Comparison of ENCODE assay signal across 8 mouse cellular contexts in the genomic region with DNA sequence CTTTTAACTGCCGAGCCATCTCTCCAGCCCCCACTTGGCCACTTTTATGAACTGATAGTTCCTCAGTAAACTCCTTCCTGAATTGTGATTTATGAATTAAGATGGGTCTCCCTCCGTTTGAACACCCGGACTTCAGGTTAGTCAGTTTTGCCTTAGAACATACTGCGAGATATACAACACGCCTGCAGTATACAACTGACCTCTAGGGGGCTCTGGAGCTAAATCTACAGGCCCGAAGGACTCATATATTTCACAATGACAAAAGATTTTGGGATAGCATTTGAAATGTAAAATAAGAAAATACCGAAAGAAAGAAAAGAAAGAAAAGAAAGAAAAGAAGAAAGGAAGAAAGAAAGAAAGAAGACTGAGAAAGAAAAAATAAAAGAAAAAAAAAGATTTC. TPM values are rescaled to one million over a fixed set of nuclear protein-coding genes. Genes with fewer than 3 reads are reported as not detected.
DNase-seq lines count a peak whose midpoint lies in the region; ATAC-seq and TF ChIP-seq lines count a peak whose summit lies in the region.

No protein-coding gene starts in this region.

- WGBS in embryonic facial prominence, embryonic 14.5 days: 46% methylated on average over 7 of the region's 7 CpGs

- no peaks in the 10 kb centered on the region for H3K9me3 ChIP-seq in embryonic facial prominence, embryonic 14.5 days (ENCODE audit: control insufficient read depth, low read length)

- peak; percentile 70 for DNase-seq in gastrocnemius, adult 18-20 months (ENCODE audit: low spot score)
- no peak for DNase-seq in gastrocnemius, postnatal 25 days
- peak; percentile 89 for DNase-seq in B cell, adult 2 months
- peak; percentile 61 for DNase-seq in adrenal gland, postnatal 25 days
- DNase-seq in embryonic facial prominence, embryonic 14.5 days (ENCODE audit: low spot score): peak; percentile 41
- peak; percentile 45 to 78 for DNase-seq in layer of hippocampus, adult 2 months (ENCODE audit: low spot score in 2 of 2)
- peak; percentile 95 for DNase-seq in lung, postnatal 36 days
- peak; percentile 21 for DNase-seq in telencephalon, adult 2 months (ENCODE audit: low read depth, low spot score)

- no peak for ATAC-seq in embryonic facial prominence, embryonic 14.5 days (ENCODE audit: low read depth)

- no peaks in the 10 kb centered on the region for H3K36me3 ChIP-seq in embryonic facial prominence, embryonic 14.5 days (ENCODE audit: control insufficient read depth, insufficient read depth, low read length)

- no peak overlapping the region for H3K27ac ChIP-seq in embryonic facial prominence, embryonic 14.5 days (replicated peaks; ENCODE audit: low read depth, low read length)
- no peak overlapping the region for H3K27ac ChIP-seq in layer of hippocampus, adult 2 months

- H3K4me2 ChIP-seq in embryonic facial prominence, embryonic 14.5 days (ENCODE audit: low read depth, low read length): no peak overlapping the region

- H3K4me3 ChIP-seq in embryonic facial prominence, embryonic 14.5 days (ENCODE audit: low read depth, low read length): no peak overlapping the region
- H3K4me3 ChIP-seq in layer of hippocampus, adult 2 months: no peak overlapping the region

- peak; percentile 90 for TF ChIP-seq CTCF in layer of hippocampus, adult 2 months (conservative IDR thresholded peaks at IDR 0.05)

- no peaks in the 10 kb centered on the region for H3K4me1 ChIP-seq in embryonic facial prominence, embryonic 14.5 days (ENCODE audit: control insufficient read depth, insufficient read depth, low read length)

- peaks cover 12% of the 10 kb centered on the region for H3K27me3 ChIP-seq in embryonic facial prominence, embryonic 14.5 days (replicated peaks; ENCODE audit: control insufficient read depth, insufficient read depth, low read length)

- H3K9ac ChIP-seq in embryonic facial prominence, embryonic 14.5 days (ENCODE audit: low read depth, low read length): no peak overlapping the region

RNA-seq across cellular contexts. Expression of a gene that starts 16.9 kb away (rescaled TPM):
- not detected for total RNA-seq in gastrocnemius, adult 18-20 months (2021)
- total RNA-seq in gastrocnemius, postnatal 25 days (2021): not detected
- 0.27 TPM in 1 of 2 replicates, not detected in the other for total RNA-seq in adrenal gland, postnatal 25 days (2021)
- polyA plus RNA-seq in embryonic facial prominence, embryonic 14.5 days (2014; fragmentation: Nextera tagmentation; extraction: Ambion mirVana): 0.36 and 0.76 TPM in 2 replicates
- under 1 TPM in 1 of 2 experiments, not detected in 1; 0.44 TPM for total RNA-seq in layer of hippocampus, adult 2 months (2021)

RNA-seq across cellular contexts. Expression of a gene that starts 36.0 kb away (rescaled TPM):
- 1 to 10 TPM; 2.9 TPM for total RNA-seq in gastrocnemius, adult 18-20 months (2021)
- 10 to 100 TPM in 1 of 2 experiments, 1 to 10 TPM in 1; 6.5 to 16.7 TPM for total RNA-seq in gastrocnemius, postnatal 25 days (2021)
- 0.91 and 3.0 TPM in 2 replicates for total RNA-seq in adrenal gland, postnatal 25 days (2021)
- polyA plus RNA-seq in embryonic facial prominence, embryonic 14.5 days (2014; fragmentation: Nextera tagmentation; extraction: Ambion mirVana): 53.9 and 64.3 TPM in 2 replicates
- 10 to 100 TPM; 18.9 to 23.1 TPM for total RNA-seq in layer of hippocampus, adult 2 months (2021)

RNA-seq across cellular contexts. Expression of a gene that starts 43.7 kb away (rescaled TPM):
- 10 to 100 TPM; 34.9 to 37.0 TPM for total RNA-seq in gastrocnemius, adult 18-20 months (2021)
- 10 to 100 TPM; 34.9 to 36.3 TPM for total RNA-seq in gastrocnemius, postnatal 25 days (2021)
- total RNA-seq in adrenal gland, postnatal 25 days (2021): 66.8 and 71.0 TPM in 2 replicates
- polyA plus RNA-seq in embryonic facial prominence, embryonic 14.5 days (2014; fragmentation: Nextera tagmentation; extraction: Ambion mirVana): 26.0 and 29.2 TPM in 2 replicates
- total RNA-seq in layer of hippocampus, adult 2 months (2021): 10 to 100 TPM; 80.6 to 85.5 TPM

RNA-seq across cellular contexts. Expression of a gene that starts 43.8 kb away (rescaled TPM):
- 10 to 100 TPM; 41.0 to 50.2 TPM for total RNA-seq in gastrocnemius, adult 18-20 months (2021)
- total RNA-seq in gastrocnemius, postnatal 25 days (2021): 10 to 100 TPM; 41.5 to 45.7 TPM
- total RNA-seq in adrenal gland, postnatal 25 days (2021): 149 and 162 TPM in 2 replicates
- 118 and 125 TPM in 2 replicates for polyA plus RNA-seq in embryonic facial prominence, embryonic 14.5 days (2014; fragmentation: Nextera tagmentation; extraction: Ambion mirVana)
- total RNA-seq in layer of hippocampus, adult 2 months (2021): 10 to 100 TPM; 97.7 to 98.9 TPM

RNA-seq across cellular contexts. Expression of a gene that starts 44.1 kb away (rescaled TPM):
- total RNA-seq in gastrocnemius, adult 18-20 months (2021): 1 to 10 TPM; 2.6 to 3.2 TPM
- total RNA-seq in gastrocnemius, postnatal 25 days (2021): 1 to 10 TPM; 2.8 to 3.1 TPM
- 9.0 and 11.5 TPM in 2 replicates for total RNA-seq in adrenal gland, postnatal 25 days (2021)
- 13.6 and 14.9 TPM in 2 replicates for polyA plus RNA-seq in embryonic facial prominence, embryonic 14.5 days (2014; fragmentation: Nextera tagmentation; extraction: Ambion mirVana)
- total RNA-seq in layer of hippocampus, adult 2 months (2021): 10 to 100 TPM; 26.2 to 33.1 TPM
